Mouse (Mus musculus): ENCODE results near the gene Spen.

DNA sequence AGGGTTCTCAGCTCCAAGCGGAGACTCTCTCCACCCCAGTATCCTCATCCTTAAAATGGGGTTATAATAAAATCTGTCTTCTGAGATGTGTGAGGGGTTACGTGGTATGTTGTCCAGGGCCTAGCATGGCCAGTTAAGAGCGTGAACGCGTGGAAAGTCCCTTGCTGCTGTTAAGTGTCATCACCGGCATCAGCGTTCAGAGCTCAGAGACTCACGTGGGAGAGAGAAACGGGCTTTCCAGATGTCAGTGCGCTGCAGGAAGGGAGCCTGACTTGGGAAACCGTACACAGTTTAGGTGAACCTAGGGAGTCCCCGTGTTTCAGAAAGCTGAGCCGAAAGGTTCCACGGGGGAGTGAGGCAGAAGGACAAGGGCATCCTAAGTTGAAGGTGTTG is 93.1 kb downstream of the Spen start:
- TF ChIP-seq GATA1 (IDR thresholded peaks at IDR 0.05; ENCODE audit: borderline replicate concordance, low read length), result no peak
- TF ChIP-seq FLI1 (IDR thresholded peaks at IDR 0.05; ENCODE audit: low read length), result no peak
